Mouse (Mus musculus) spleen, adult 2 months (tissue): ENCODE data around the gene Ranbp3. TPM values are rescaled to one million over a fixed set of nuclear protein-coding genes. Genes with fewer than 3 reads are reported as not detected.
A peak's percentile ranks its signal among the peaks of the same experiment; 100 is the strongest.

Source experiments
- DNase-seq, 2 experiments: peaks; one replicate each; pipeline versions ENCODE4 v3.0.0 to v3.0.0-alpha.2; 2012 to 2021; ENCODE audit warnings: low spot score in 2 of 2, low read depth in 1 of 2
- H3K27ac ChIP-seq: fragments of 200-500 bp; 2 replicates; pipeline ENCODE4 v1.5.1; 2012; ENCODE audit warnings: low read length, inconsistent platforms; ENCODE audit not compliant: insufficient read depth
- H3K27me3 ChIP-seq: fragments of 200-500 bp; 2 replicates; pipeline ENCODE4 v1.6.1; 2012; ENCODE audit warnings: mild to moderate bottlenecking, moderate library complexity, low read length, inconsistent platforms; ENCODE audit not compliant: control insufficient read depth, insufficient read depth
- H3K36me3 ChIP-seq: fragments of 200-500 bp; 2 replicates; pipeline ENCODE4 v1.6.1; 2012; ENCODE audit warnings: mild to moderate bottlenecking, low read length, inconsistent platforms; ENCODE audit not compliant: control insufficient read depth, insufficient read depth
- H3K4me1 ChIP-seq: fragments of 200-500 bp; 2 replicates; pipeline ENCODE4 v1.6.1; 2011; ENCODE audit warnings: inconsistent platforms; ENCODE audit not compliant: control insufficient read depth, insufficient read depth, insufficient read length
- H3K4me3 ChIP-seq: fragments of 200-500 bp; 2 replicates; pipeline ENCODE4 v1.5.1; 2011; ENCODE audit warnings: mild to moderate bottlenecking, inconsistent platforms; ENCODE audit not compliant: insufficient read depth, insufficient read length; ENCODE audit errors: extremely low read depth
- CTCF ChIP-seq: fragments of 200-500 bp; IDR thresholded peaks from 2 replicates; pipeline ENCODE4 v1.5.1; 2011; ENCODE audit warnings: mild to moderate bottlenecking, inconsistent platforms; ENCODE audit not compliant: insufficient read depth, insufficient read length, insufficient replicate concordance; ENCODE audit errors: extremely low read depth
- POLR2A ChIP-seq: fragments of 200-500 bp; IDR thresholded peaks from 2 replicates; pipeline ENCODE4 v1.6.1; 2011; ENCODE audit warnings: low read depth, low read length, inconsistent platforms
- WGBS: fragments of 180-500 bp; shearing (Covaris S2); methylation state at CpG from one replicate; pipeline ENCODE4 v1.1.7; 2018; 5-methylcytosine and 5-hydroxymethylcytosine counted together
- polyA plus RNA-seq: library from polyadenylated mRNA; depleted of rRNA; stranded (reverse); fragments of >200 nt; gene quantifications from 2 replicates; pipeline ENCODE4 v1.2.3, GENCODE M21; 2012

The Ranbp3 gene
- polyA plus RNA-seq, 1 experiment = 72.6 TPM

- WGBS = 91% methylated on average over 11 of the region's 11 CpGs
- TF ChIP-seq POLR2A (no peak), CTCF (no peak)
- Histone ChIP-seq H3K27ac (no peak overlapping the region), H3K4me3 (no peak overlapping the region), H3K36me3 (peaks cover 14% of the 10 kb centered on the region), H3K27me3 (no peaks in the 10 kb centered on the region), H3K4me1 (peaks cover 10% of the 10 kb centered on the region)
- no peak for DNase-seq
Observed at GRCm38 (mm10) chr17:56715360-56715759, 42.3 kb downstream of the Ranbp3 start.

DNA sequence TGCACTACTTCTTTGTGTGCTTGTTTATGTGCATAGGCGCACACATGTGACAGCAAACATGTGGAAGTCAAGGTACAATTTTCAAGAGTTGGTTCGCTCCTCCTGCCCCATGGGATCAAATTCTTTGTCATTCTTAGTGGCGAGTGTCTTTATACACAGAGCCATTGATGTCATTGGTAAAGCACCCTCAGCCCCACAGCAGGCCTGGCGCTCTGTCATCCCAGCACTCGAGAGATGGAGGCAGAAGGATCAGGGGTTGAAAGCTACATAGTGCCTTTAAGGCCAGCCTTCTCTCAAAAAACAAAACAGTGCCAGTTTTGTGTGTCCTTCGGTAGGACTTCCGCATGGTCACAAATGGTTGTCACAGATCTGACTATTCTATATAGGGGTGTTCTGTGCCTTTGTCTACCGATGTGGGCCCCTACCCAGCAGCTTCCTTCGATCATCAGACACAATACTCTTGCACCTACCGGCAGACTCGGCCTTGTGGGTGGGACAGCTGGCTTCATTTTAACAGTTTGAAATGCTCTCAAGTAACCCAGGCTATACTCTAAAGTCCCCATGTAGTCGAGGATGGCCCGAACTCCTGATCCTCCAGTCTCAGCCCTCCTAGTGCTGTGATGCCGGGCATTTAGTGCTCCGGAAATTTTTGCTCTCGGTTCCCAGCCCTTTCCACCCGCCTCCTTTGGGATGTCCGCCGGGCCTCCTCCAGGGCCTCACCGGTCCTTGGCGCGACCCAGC, 43.0 kb downstream of the Ranbp3 start:
- no peak for DNase-seq
- H3K36me3 ChIP-seq = peaks cover 8% of the 10 kb centered on the region

GRCm38 (mm10) chr17:56716655-56717362, 43.7 kb downstream of the Ranbp3 start:
- DNase-seq = peak; percentile 94 to 97
- TF ChIP-seq POLR2A (peak; percentile 4; the same call in 1 of the 2 replicates), CTCF (no peak)
- under 1% methylated on average over 55 of the region's 55 CpGs for WGBS
- H3K4me1 ChIP-seq = peaks cover 10% of the 10 kb centered on the region
- no peaks in the 10 kb centered on the region for H3K27me3 ChIP-seq
- H3K36me3 ChIP-seq = peaks cover 6% of the 10 kb centered on the region
- H3K27ac ChIP-seq = peak overlapping the region; percentile 94
- peak overlapping the region; percentile 97 for H3K4me3 ChIP-seq

More for the DNA sequence above, 43.0 kb downstream of the Ranbp3 start:
- H3K27ac ChIP-seq = peak overlapping the region; percentile 61
- H3K4me3 ChIP-seq = peak overlapping the region; percentile 66
- no peaks in the 10 kb centered on the region for H3K27me3 ChIP-seq
- 31% methylated on average over 22 of the region's 22 CpGs for WGBS
- peaks cover 10% of the 10 kb centered on the region for H3K4me1 ChIP-seq
- TF ChIP-seq POLR2A = no peak
- TF ChIP-seq CTCF = no peak

DNA sequence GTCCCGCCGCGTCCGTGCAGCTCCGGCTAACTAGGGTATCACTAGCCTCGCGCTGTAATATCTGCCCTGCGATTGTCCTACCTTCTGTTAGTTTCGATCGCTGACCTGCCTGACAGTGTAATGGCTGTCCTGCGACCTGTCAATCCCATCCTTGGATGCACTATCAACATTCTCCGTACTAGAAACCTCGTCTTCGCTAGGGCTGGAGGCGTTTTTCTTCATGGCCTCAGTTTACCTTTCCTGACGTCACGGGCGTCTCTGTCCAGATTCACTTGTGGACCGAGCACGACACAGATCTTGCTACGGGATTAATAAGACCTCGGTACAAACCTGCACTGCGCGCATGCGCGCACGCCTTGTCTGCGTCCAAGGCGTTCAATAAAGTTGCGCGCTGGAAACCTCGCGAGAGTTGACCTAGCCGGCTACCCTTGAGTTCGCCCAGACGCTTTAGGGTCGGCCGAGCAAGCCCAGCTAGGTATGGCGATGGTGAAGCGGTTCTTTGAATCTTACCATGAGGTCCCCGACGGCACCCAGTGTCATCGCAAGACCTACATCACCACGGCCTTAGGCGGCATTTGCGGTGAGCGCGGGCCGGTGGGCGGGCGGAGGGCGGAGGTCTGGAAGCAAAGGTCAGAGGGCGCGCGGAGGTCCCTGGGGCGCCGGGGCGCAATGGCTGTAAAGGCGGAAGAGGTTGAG, 44.4 kb downstream of the Ranbp3 start, which contains the start of the genes Ndufa11 and Vmac:
TSS of gene Ndufa11 (plus strand) at position 405 of the 696 bp plus-strand sequence.
TSS of gene Vmac (minus strand) at position 660 of the 696 bp plus-strand sequence.
- DNase-seq = peak; percentile 91 to 95
- TF ChIP-seq POLR2A = no peak; the same call in none of the 2 replicates
- no peak for TF ChIP-seq CTCF
- no peaks in the 10 kb centered on the region for H3K27me3 ChIP-seq
- H3K27ac ChIP-seq = peak within 1 kb of the TSS; percentile 94
- under 1% methylated on average over 59 of the region's 59 CpGs for WGBS
- H3K36me3 ChIP-seq = peaks cover 5% of the 10 kb centered on the region
- H3K4me1 ChIP-seq = peaks cover 10% of the 10 kb centered on the region
- peak within 1 kb of the TSS; percentile 97 for H3K4me3 ChIP-seq

GRCm38 (mm10) chr17:56722441-56722840, 49.3 kb downstream of the Ranbp3 start:
- no peak overlapping the region for H3K4me3 ChIP-seq
- H3K27ac ChIP-seq = no peak overlapping the region
- peaks cover 8% of the 10 kb centered on the region; the same call in 1 of the 2 replicates for H3K4me1 ChIP-seq
- H3K36me3 ChIP-seq = peaks cover 15% of the 10 kb centered on the region
- TF ChIP-seq POLR2A (no peak), CTCF (no peak)
- H3K27me3 ChIP-seq = no peaks in the 10 kb centered on the region
- no peak for DNase-seq
- WGBS = 81% methylated on average over 5 of the region's 5 CpGs

- Histone ChIP-seq H3K27me3 (no peaks in the 10 kb centered on the region), H3K4me1 (peaks cover 5% of the 10 kb centered on the region; the same call in 1 of the 2 replicates), H3K27ac (no peak overlapping the region), H3K36me3 (peaks cover 15% of the 10 kb centered on the region), H3K4me3 (no peak overlapping the region)
- no peak for DNase-seq
- no peak for TF ChIP-seq POLR2A
- no peak for TF ChIP-seq CTCF
- WGBS = 89% methylated on average over 11 of the region's 11 CpGs
Observed at GRCm38 (mm10) chr17:56723419-56724161, 50.5 kb downstream of the Ranbp3 start.
